Mouse (Mus musculus) CH12.LX (cell line): ENCODE results near the gene Plekha6.

ENCODE experiments used
- CTCF ChIP-seq, 2 experiments: IDR thresholded peaks in 1 of 2; conservative IDR thresholded peaks in 1 of 2; 2 replicates each; pipeline ENCODE4 v1.5.1; 2011 to 2012; ENCODE audit warnings: low read depth in 2 of 2, low read length in 2 of 2, improper control_type of control experiment in 1 of 2, inconsistent platforms in 1 of 2, mild to moderate bottlenecking in 1 of 2, moderate library complexity in 1 of 2
- EP300 ChIP-seq: IDR thresholded peaks from 2 replicates; pipeline ENCODE4 v1.6.1; 2011; ENCODE audit warnings: low read length, improper control_type of control experiment
- IRF4 ChIP-seq: IDR thresholded peaks from 2 replicates; pipeline ENCODE4 v1.6.1; 2014; ENCODE audit warnings: low read depth, mild to moderate bottlenecking, inconsistent platforms, low read length, improper control_type of control experiment
- MAX ChIP-seq: IDR thresholded peaks from 2 replicates; pipeline ENCODE4 v1.6.1; 2011; ENCODE audit warnings: low read length, improper control_type of control experiment
- MEF2A ChIP-seq: IDR thresholded peaks from 2 replicates; pipeline ENCODE4 v1.6.1; 2014; ENCODE audit warnings: low read depth, mild to moderate bottlenecking, inconsistent platforms, low read length, improper control_type of control experiment, borderline replicate concordance
- MXI1 ChIP-seq: IDR thresholded peaks from 2 replicates; pipeline ENCODE4 v1.6.1; 2011; ENCODE audit warnings: mild to moderate bottlenecking, low read depth, low read length, improper control_type of control experiment
- POLR2A ChIP-seq: IDR thresholded peaks from 2 replicates; pipeline ENCODE4 v1.6.1; 2011; ENCODE audit warnings: low read depth, mild to moderate bottlenecking, improper control_type of control experiment, low read length
- SIN3A ChIP-seq: IDR thresholded peaks from 2 replicates; pipeline ENCODE4 v1.6.1; 2012; ENCODE audit warnings: low read length, improper control_type of control experiment, inconsistent platforms
- TCF12 ChIP-seq: IDR thresholded peaks from 2 replicates; pipeline ENCODE4 v1.6.1; 2014; ENCODE audit warnings: low read depth, mild to moderate bottlenecking, inconsistent platforms, low read length, improper control_type of control experiment
- ZNF384 ChIP-seq: IDR thresholded peaks from 2 replicates; pipeline ENCODE4 v1.6.1; 2012; ENCODE audit warnings: low read depth, low read length, improper control_type of control experiment, inconsistent platforms

- no peak for TF ChIP-seq MAX
- no peak for TF ChIP-seq TCF12
- TF ChIP-seq CTCF (conservative IDR thresholded peaks at IDR 0.05 in 1 of 2, IDR thresholded peaks at IDR 0.05 in 1 of 2; ENCODE audit: low read depth in 2 of 2, low read length in 2 of 2), result no peak
- no peak for TF ChIP-seq MXI1
- no peak for TF ChIP-seq IRF4
- no peak for TF ChIP-seq POLR2A
- no peak for TF ChIP-seq ZNF384
- no peak for TF ChIP-seq MEF2A
- no peak for TF ChIP-seq EP300
- TF ChIP-seq SIN3A, result peak; percentile 17; the same call in 1 of the 2 replicates
These were observed 29.1 kb upstream of the Plekha6 start for GRCm38 (mm10) chr1:133134881-133135280.
